Mouse (Mus musculus) layer of hippocampus, postnatal 36 days (tissue): ENCODE measurements around the gene Gcm1. TPM values are rescaled to one million over a fixed set of nuclear protein-coding genes. Genes with fewer than 3 reads are reported as not detected.
A peak's percentile ranks its signal among the peaks of the same experiment; 100 is the strongest.

Experiments
- DNase-seq, 2 experiments: peaks; one replicate each; pipeline ENCODE4 v3.0.0; 2022
- total RNA-seq, 2 experiments: library from RNA; stranded (reverse); gene quantifications; 2 replicates each; pipeline ENCODE4 v1.2.3; 2021

Gcm1 gene
- not detected for total RNA-seq

DNA sequence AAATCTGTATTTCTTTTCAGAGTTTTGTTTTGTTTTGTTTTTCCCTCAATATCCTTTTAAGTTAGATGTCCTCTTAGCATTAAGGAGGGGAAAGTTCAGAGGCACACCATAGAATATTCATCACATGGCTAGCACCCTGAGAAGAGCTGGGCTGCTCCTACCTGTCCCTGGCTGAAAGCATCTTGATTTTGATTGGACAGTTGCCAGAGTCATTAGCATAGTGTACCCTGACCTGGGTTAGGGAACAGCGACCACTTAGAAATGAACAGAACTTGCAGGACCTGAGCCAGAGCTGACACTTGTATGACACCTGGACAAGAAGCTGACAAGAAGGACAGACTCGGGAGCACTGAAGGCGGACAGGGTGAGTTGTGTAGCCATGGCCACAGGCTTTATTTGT lies at the start of gene Gcm1:
Gene Gcm1 (plus strand): TSS at position 248 of the 400 bp plus-strand sequence.
- DNase-seq, result no peak

- DNase-seq, result no peak
Observed at GRCm38 (mm10) chr9:78003278-78003677, 48.4 kb upstream of the Gcm1 start.

- no peak for DNase-seq
Observed at GRCm38 (mm10) chr9:78005481-78005880, 46.2 kb upstream of the Gcm1 start.

- peak; percentile 66 to 70 for DNase-seq
Observed at GRCm38 (mm10) chr9:78006209-78007001, 45.3 kb upstream of the Gcm1 start.

- DNase-seq, result no peak
Observed at GRCm38 (mm10) chr9:78009382-78009781, 42.3 kb upstream of the Gcm1 start.

- no peak for DNase-seq
Observed at GRCm38 (mm10) chr9:78010187-78010586, 41.5 kb upstream of the Gcm1 start.

- DNase-seq, result no peak
Observed at GRCm38 (mm10) chr9:78010707-78011106, 41.0 kb upstream of the Gcm1 start.

GRCm38 (mm10) chr9:78012066-78012465 lies 39.7 kb upstream of the Gcm1 start:
- no peak for DNase-seq

DNA sequence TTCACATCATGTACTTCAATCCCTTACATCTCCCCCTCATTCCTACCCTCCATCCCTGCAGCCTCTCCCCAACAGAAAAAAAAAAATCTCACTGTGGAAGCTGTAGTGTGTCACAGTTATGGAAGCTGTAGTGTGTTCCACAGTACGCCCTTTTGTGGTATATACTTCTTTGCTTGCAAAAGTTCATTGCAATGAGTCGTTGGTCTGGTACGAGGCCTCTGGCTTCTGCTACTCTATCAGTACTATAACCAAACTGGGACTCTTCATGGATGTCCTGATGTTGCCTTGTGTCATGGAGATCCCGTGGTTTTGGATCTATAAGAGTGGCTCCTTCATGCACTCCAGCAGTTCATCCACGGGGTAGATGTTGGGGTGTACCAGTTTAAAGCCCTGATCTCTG lies 39.0 kb upstream of the Gcm1 start:
- DNase-seq, result no peak

DNA sequence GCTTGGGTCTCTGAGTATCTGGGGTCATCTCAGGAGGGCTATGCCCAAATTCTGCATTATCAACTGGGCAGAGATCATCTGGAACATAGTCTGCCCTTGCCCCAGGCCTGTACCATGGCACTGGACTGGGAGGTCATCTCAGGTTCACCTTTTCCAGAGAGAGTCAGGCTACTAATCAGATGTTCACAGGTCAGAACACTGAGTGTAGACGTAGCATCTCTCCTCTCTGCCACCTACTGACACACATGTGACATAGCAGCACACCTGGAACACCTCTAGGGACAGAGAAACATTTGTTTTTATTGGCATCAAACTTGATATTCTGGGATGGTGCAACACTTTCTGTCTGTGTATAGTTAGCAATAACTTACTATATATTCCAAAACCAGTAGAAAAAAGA lies 37.9 kb upstream of the Gcm1 start:
- no peak for DNase-seq

DNA sequence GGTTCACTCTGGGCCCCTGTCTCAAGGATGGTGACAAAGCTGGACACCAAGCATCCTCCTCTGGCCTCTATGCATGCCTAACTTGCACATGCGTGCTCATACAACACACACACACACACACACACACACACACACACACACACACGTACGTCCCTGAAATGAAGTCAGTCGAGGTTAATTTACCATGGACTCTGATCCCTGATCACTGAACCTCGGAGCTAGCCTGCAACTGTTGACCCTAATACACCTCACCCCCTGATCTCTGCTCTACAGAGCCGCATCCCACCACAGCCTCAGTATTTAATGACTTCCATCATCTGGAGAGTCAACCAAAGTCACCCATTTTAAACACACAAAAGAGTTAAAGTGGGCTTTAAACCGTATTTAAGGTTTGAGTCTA lies 35.9 kb upstream of the Gcm1 start:
- DNase-seq, result no peak

DNA sequence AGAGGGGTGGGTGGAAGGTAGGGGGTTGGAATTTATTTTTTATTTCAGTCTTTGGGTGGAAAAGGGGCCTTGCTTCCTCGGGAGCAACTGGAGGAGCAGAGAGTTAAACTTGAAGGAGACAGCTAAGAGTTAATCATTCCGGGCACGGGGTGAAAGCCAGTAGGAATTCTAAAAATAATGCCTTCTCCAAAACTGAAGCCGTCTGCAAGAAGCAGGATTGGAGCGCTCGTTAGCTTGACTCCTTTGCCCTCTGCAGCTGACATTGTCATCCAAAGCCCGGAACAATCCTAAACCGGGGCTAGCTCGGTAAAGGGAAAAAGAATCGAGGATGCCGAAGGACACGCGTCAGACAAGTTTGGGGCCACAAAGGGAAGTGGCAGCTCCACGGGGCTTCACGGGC lies 35.4 kb upstream of the Gcm1 start:
- DNase-seq, result no peak

DNA sequence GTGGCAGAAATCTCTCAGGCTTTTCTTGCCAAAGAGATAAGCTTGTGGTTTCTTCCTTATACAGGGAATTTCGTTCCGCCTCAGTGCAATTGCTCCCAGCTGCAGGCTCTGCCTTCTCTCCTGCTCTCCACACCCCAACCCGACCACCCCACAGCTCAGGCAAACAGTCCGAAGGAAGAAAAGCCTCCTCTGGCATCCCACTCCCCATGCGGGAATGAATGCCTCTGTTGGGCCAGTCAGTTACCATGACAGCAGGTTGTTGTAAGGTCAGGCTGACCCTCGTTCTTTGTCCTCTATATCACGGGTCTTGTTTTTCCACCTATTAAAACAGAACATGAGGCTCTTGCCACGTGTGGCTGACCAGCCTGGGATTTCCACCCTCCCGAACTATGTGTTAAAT lies 30.5 kb upstream of the Gcm1 start:
- DNase-seq, result no peak

DNA sequence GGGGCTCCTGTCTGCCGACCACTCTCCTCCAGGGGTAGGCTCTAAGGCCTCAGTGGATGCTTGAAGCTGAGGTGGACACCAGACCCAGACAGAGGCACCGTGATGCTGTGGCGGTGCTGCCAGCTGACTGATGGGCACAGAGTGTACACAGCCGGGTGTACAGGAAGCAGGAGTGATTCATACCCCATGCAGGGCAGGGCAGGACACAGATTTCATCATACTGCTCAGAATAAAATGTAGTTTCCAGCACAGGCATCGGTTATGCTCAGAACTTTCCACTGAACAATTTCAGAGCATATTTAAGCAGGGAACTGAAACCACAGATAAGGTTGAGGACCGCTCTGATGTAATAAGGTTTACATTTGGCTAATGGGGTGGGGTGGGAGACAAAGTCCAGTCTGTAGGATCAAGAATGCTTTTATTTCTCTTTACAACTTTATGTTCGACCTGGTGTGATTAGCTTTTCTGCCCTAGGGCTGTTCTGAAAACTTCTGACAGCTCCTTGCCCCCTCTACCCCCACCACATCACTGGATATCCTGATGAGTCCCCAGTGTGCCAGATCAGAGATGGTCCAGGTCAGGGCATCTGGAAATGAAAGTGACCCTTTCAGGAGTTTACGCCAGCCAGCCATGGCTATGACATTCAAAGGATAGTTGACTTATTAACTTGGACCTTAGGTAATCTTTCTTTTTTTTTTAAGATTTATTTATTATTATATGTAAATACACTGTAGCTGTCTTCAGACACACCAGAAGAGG lies 29.4 kb upstream of the Gcm1 start:
- DNase-seq, result no peak

DNA sequence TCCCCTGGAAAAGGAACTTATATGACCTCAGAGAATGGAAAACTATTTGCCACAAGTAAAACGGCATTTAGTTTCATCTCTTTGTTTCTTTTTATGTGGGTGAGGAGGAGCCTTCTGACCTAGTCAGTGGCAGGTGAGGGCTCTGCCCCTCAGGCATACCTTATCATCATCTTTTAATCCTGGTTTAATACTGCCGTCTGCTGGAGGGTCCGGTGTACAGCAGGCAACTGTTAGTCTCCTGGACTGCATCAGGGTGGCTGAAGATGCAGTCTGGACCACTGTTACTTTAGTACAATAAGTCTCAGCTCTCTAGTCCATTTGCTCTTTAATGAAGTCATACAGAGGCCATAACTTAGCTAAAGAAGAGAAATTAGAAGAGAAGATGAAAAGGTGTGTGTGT lies 26.9 kb upstream of the Gcm1 start:
- peak; percentile 25 to 44 for DNase-seq

DNA sequence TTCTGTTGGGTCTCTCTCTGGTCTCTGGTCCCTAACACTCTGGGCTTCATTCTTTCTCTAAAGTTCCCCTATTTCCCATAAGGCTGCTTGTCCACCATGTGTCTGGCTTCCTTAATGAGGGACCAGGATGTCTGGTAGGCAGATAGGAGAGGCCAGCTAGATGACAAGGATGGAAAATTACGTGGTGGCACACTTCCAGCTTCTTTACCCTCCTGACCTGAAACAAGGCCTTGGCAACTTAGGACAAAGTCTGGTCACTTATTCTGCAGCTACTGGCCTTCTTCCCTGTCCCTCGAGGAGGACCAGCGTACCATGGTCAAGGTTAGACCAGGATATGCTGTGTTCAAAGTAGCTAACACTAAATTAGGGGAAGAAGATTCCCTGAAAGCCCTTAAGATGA lies 24.6 kb upstream of the Gcm1 start:
- DNase-seq, result no peak

DNA sequence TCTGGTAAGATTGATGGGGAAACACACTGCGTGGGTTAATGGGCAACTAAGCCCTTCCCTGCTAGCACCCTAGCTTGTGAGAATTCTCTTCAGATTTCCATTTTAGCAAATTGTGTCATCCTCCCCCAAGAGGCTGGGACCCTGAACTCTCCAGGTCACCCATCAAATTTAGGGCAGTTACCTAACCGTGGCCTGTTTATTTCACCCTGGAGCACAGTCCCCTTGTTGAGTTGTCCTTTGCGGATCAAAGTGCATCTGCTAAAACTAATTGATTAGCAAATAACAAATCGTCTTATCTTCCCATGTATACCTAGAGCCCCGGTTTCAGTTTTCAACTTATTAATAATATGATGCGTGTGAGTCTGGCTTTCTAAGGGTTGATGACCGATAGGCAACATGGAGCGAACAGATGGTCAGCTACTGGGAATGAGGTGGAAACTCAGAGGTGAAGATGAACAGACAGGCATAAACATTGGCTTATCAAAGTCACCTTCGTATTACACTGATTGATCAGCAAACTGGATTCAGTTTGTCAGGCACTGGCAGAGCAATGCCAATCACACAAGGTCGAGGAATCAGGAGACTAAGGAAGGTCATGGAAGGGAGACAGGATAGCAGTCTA lies 20.8 kb upstream of the Gcm1 start:
- no peak for DNase-seq

DNA sequence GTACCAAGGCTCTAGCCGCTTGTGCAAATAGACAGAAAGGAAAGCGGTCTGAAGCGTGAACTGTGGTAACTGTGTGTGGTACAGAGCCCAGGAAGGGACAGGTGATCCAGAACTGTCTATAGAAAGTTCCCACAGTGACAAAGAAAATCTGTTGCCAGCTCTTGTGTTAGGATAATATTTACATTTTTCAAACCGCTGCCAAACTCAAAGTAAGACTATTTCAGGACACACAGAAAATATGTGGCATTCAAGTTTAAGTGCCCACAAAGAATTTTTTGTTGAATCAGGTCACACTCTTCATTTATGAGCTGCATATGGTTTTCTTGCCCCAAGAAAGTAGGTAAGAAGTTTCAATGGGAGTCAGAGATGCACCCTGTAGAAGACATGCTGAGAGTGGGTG lies 18.8 kb upstream of the Gcm1 start:
- DNase-seq, result no peak

- DNase-seq, result no peak
Observed at GRCm38 (mm10) chr9:78035296-78035695, 16.4 kb upstream of the Gcm1 start.

GRCm38 (mm10) chr9:78035831-78036230 lies 15.9 kb upstream of the Gcm1 start:
- no peak for DNase-seq

DNA sequence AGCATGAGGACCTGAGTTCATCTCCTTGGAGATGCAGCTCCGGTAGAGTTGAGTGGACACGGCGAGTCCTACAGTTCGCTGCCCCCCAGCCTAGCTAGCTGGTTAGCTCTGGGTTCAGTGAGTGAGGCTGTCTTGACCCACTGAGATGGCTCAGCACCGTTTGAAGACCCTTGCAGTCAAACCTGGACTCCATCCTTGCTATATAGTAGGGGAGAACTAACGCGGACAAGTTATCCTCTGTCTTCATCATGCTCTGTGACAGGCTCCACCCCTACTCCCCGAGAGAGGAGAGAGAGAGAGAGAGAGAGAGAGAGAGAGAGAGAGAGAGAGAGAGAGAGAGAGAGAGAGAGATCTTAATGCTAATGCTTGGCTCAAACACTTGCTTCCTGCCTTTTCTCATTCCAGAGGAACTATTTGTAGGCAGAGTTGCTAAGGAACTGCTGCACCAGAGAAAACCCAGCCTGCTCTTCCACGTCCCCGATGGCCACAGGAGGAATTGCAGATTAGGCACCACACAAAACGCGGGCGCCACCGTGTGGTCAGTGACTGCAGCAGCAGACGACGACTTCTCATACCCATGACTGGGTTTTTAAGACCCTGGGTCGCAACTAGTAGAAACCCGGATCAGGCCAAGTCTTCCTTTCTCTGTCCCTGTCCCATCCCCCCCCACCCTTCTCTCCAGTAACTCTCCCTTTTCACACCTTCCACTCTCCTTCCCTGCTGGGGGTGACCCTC lies 12.8 kb upstream of the Gcm1 start:
- peak; percentile 73 to 74 for DNase-seq

GRCm38 (mm10) chr9:78045171-78045570 lies 6.6 kb upstream of the Gcm1 start:
- DNase-seq, result no peak

GRCm38 (mm10) chr9:78046755-78047154 lies 5.0 kb upstream of the Gcm1 start:
- DNase-seq, result no peak
